Mouse (Mus musculus): ENCODE measurements at regions not wholly inside any gene's neighbourhood (a gene's known extent, or its start where the extent isn't known, plus 50 kb on each side); places are given as distances from the start of the nearest gene placed in this dataset.

- DNase-seq (ENCODE audit: low spot score in 2 of 2) = peak; percentile 34 to 58
Observed at GRCm38 (mm10) chrX:67061216-67061615, 412.1 kb downstream of the Slitrk2 start.

GRCm38 (mm10) chrX:67062509-67063030, 413.5 kb downstream of the Slitrk2 start:
- DNase-seq (ENCODE audit: low spot score in 2 of 2) = no peak

- no peak for DNase-seq (ENCODE audit: low spot score in 2 of 2)
Observed at GRCm38 (mm10) chrX:67092395-67092794, 443.3 kb downstream of the Slitrk2 start.

Data from layer of hippocampus, adult 18-20 months (tissue).